Mouse (Mus musculus): ENCODE results near the gene Sdhaf2. TPM values are rescaled to one million over a fixed set of nuclear protein-coding genes. Genes with fewer than 3 reads are reported as not detected.

The Sdhaf2 gene
- polyA plus RNA-seq, 1 experiment from 2014 or later: 59.4 TPM

GRCm38 (mm10) chr19:10500581-10500980 is 25.4 kb downstream of the Sdhaf2 start:
- Histone ChIP-seq H3K4me1 (ENCODE audit: insufficient read depth) (no peaks in the 10 kb centered on the region), H3K9me3 (ENCODE audit: low read depth, low read length) (no peaks in the 10 kb centered on the region), H3K36me3 (ENCODE audit: insufficient read depth) (peaks cover 51% of the 10 kb centered on the region), H3K27me3 (ENCODE audit: insufficient read depth, low read length) (no peaks in the 10 kb centered on the region), H3K4me2 (no peak overlapping the region), H3K27ac (ENCODE audit: low read depth) (no peak overlapping the region), H3K4me3 (ENCODE audit: low read depth, low read length) (no peak overlapping the region), H3K9ac (no peak overlapping the region)
- WGBS: 85% methylated on average over 8 of the region's 8 CpGs
- DNase-seq (no peak), ATAC-seq (ENCODE audit: insufficient read depth) (no peak)
- TF ChIP-seq CTCF (IDR thresholded peaks at IDR 0.05; ENCODE audit: low read depth): no peak

GRCm38 (mm10) chr19:10497512-10498160 is 28.3 kb downstream of the Sdhaf2 start:
- 50% methylated on average over 8 of the region's 8 CpGs for WGBS
- H3K4me3 ChIP-seq (ENCODE audit: low read depth, low read length): no peak overlapping the region
- TF ChIP-seq CTCF (IDR thresholded peaks at IDR 0.05; ENCODE audit: low read depth): no peak
- DNase-seq (no peak), ATAC-seq (ENCODE audit: insufficient read depth) (no peak)
- H3K4me2 ChIP-seq: no peak overlapping the region
- H3K27me3 ChIP-seq (ENCODE audit: insufficient read depth, low read length): no peaks in the 10 kb centered on the region
- H3K27ac ChIP-seq (ENCODE audit: low read depth): no peak overlapping the region
- H3K4me1 ChIP-seq (ENCODE audit: insufficient read depth): no peaks in the 10 kb centered on the region
- no peak overlapping the region for H3K9ac ChIP-seq
- H3K36me3 ChIP-seq (ENCODE audit: insufficient read depth): peaks cover 35% of the 10 kb centered on the region
- H3K9me3 ChIP-seq (ENCODE audit: low read depth, low read length): no peaks in the 10 kb centered on the region

- Histone ChIP-seq H3K4me2 (no peak overlapping the region), H3K27ac (ENCODE audit: low read depth) (no peak overlapping the region), H3K4me1 (ENCODE audit: insufficient read depth) (no peaks in the 10 kb centered on the region), H3K9me3 (ENCODE audit: low read depth, low read length) (no peaks in the 10 kb centered on the region), H3K27me3 (ENCODE audit: insufficient read depth, low read length) (no peaks in the 10 kb centered on the region), H3K9ac (no peak overlapping the region), H3K36me3 (ENCODE audit: insufficient read depth) (peaks cover 30% of the 10 kb centered on the region), H3K4me3 (ENCODE audit: low read depth, low read length) (no peak overlapping the region)
- DNase-seq (no peak), ATAC-seq (ENCODE audit: insufficient read depth) (no peak)
- no peak for TF ChIP-seq CTCF (IDR thresholded peaks at IDR 0.05; ENCODE audit: low read depth)
- WGBS: 57% methylated on average over 2 of the region's 2 CpGs
Observed at GRCm38 (mm10) chr19:10496976-10497375, 29.0 kb downstream of the Sdhaf2 start.

- Histone ChIP-seq H3K4me1 (ENCODE audit: insufficient read depth) (no peaks in the 10 kb centered on the region), H3K27ac (ENCODE audit: low read depth) (no peak overlapping the region), H3K9me3 (ENCODE audit: low read depth, low read length) (no peaks in the 10 kb centered on the region), H3K27me3 (ENCODE audit: insufficient read depth, low read length) (no peaks in the 10 kb centered on the region), H3K4me2 (no peak overlapping the region), H3K9ac (no peak overlapping the region), H3K36me3 (ENCODE audit: insufficient read depth) (peaks cover 17% of the 10 kb centered on the region), H3K4me3 (ENCODE audit: low read depth, low read length) (no peak overlapping the region)
- no peak for DNase-seq
- no peak for ATAC-seq (ENCODE audit: insufficient read depth)
- 85% methylated on average over 1 of the region's 1 CpGs for WGBS
- no peak for TF ChIP-seq CTCF (IDR thresholded peaks at IDR 0.05; ENCODE audit: low read depth)
Observed at GRCm38 (mm10) chr19:10495670-10496069, 30.3 kb downstream of the Sdhaf2 start.

DNA sequence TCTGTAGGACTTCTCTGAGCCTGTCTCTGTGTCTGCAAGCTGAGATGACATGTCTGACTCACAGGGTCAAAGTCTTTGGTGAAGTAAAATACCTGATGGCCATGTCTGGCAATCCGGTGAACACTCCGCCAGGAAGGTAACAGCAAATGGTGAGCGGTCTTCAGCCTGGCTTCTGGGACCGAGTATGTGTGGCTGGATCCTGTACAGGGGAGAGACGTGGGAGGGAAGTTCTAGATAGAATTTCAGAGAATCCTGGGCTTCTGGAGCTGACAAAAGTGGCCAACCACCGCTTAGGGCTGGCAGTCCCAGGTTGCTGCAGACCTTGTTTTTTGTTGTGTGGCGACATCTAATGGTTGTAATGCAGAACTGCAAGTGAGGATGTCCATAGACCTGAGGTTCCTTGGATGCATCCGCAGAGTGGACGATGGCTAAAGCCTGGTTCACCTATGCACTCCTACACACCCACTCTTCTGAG is 39.6 kb downstream of the Sdhaf2 start:
- 19% methylated on average over 9 of the region's 9 CpGs for WGBS

GRCm38 (mm10) chr19:10482703-10483102 is 43.2 kb downstream of the Sdhaf2 start, which contains the start of gene Ppp1r32:
TSS of gene Ppp1r32 (minus strand) at chr19:10482928.
- H3K9me3 ChIP-seq (ENCODE audit: low read depth, low read length): no peaks in the 10 kb centered on the region
- H3K27me3 ChIP-seq (ENCODE audit: insufficient read depth, low read length): no peaks in the 10 kb centered on the region
- H3K4me1 ChIP-seq (ENCODE audit: insufficient read depth): no peaks in the 10 kb centered on the region
- H3K36me3 ChIP-seq (ENCODE audit: insufficient read depth): no peaks in the 10 kb centered on the region
- no peak for ATAC-seq (ENCODE audit: insufficient read depth)
- no peak within 1 kb of the TSS for H3K4me3 ChIP-seq (ENCODE audit: low read depth, low read length)
- no peak within 1 kb of the TSS for H3K4me2 ChIP-seq
- peak; percentile 59 for DNase-seq
- no peak for TF ChIP-seq CTCF (IDR thresholded peaks at IDR 0.05; ENCODE audit: low read depth)
- WGBS: 23% methylated on average over 6 of the region's 6 CpGs
- H3K9ac ChIP-seq: no peak within 1 kb of the TSS
- no peak within 1 kb of the TSS for H3K27ac ChIP-seq (ENCODE audit: low read depth)

More for the DNA sequence above, 39.6 kb downstream of the Sdhaf2 start:
- Histone ChIP-seq H3K4me2 (no peak overlapping the region), H3K9ac (no peak overlapping the region), H3K27ac (ENCODE audit: low read depth) (no peak overlapping the region), H3K4me3 (ENCODE audit: low read depth, low read length) (no peak overlapping the region), H3K4me1 (ENCODE audit: insufficient read depth) (no peaks in the 10 kb centered on the region), H3K27me3 (ENCODE audit: insufficient read depth, low read length) (no peaks in the 10 kb centered on the region), H3K9me3 (ENCODE audit: low read depth, low read length) (no peaks in the 10 kb centered on the region), H3K36me3 (ENCODE audit: insufficient read depth) (no peaks in the 10 kb centered on the region)
- ATAC-seq (ENCODE audit: insufficient read depth) (peak; percentile 84), DNase-seq (peak; percentile 91)
- TF ChIP-seq CTCF (IDR thresholded peaks at IDR 0.05; ENCODE audit: low read depth): peak; percentile 96

DNA sequence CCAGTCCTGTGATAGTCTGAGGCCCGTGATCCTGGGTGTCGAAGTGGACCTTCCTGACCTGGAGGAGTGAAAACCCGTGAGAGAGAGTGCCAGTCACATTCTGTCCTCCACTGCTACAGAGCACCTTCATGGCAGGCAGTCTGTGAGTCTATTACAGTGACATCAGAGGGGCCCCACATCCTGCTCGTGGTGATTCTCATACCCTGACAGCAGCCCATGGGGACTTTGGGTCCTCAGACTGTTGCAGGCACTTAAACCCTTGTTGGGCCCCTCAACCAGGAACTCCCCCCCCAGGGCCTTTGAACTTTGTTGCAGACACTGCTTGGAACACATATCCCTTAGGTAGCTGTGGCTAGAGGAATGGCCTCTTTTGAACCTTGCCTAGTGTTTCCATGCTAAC is 46.4 kb downstream of the Sdhaf2 start:
- H3K27ac ChIP-seq (ENCODE audit: low read depth): no peak overlapping the region
- H3K4me3 ChIP-seq (ENCODE audit: low read depth, low read length): no peak overlapping the region
- no peak overlapping the region for H3K9ac ChIP-seq
- H3K4me2 ChIP-seq: no peak overlapping the region
- H3K27me3 ChIP-seq (ENCODE audit: insufficient read depth, low read length): no peaks in the 10 kb centered on the region
- no peaks in the 10 kb centered on the region for H3K36me3 ChIP-seq (ENCODE audit: insufficient read depth)
- H3K4me1 ChIP-seq (ENCODE audit: insufficient read depth): no peaks in the 10 kb centered on the region
- WGBS: 36% methylated on average over 4 of the region's 4 CpGs
- ATAC-seq (ENCODE audit: insufficient read depth): no peak
- no peaks in the 10 kb centered on the region for H3K9me3 ChIP-seq (ENCODE audit: low read depth, low read length)
- no peak for TF ChIP-seq CTCF (IDR thresholded peaks at IDR 0.05; ENCODE audit: low read depth)
- no peak for DNase-seq
